Mouse (Mus musculus) ES-Bruce4 (cell line): ENCODE results near the gene Mcub. TPM values are rescaled to one million over a fixed set of nuclear protein-coding genes. Genes with fewer than 3 reads are reported as not detected.

Experiments
- H3K27ac ChIP-seq: 2 replicates; pipeline ENCODE4 v1.5.1; 2012; ENCODE audit warnings: low read length, inconsistent platforms; ENCODE audit not compliant: insufficient read depth
- H3K27me3 ChIP-seq: 2 replicates; pipeline ENCODE4 v1.6.1; 2012; ENCODE audit warnings: mild to moderate bottlenecking, low read length, inconsistent platforms; ENCODE audit not compliant: control insufficient read depth, poor library complexity, insufficient read depth, severe bottlenecking
- H3K36me3 ChIP-seq: 2 replicates; pipeline ENCODE4 v1.6.1; 2012; ENCODE audit warnings: inconsistent platforms, mild to moderate bottlenecking, low read length, moderate library complexity; ENCODE audit not compliant: control insufficient read depth, poor library complexity, insufficient read depth, severe bottlenecking
- H3K4me1 ChIP-seq: one replicate; pipeline ENCODE4 v1.8.1; 2011; ENCODE audit warnings: low read length; ENCODE audit not compliant: control insufficient read depth, insufficient read depth
- H3K4me3 ChIP-seq: 2 replicates; pipeline ENCODE4 v1.5.1; 2011; ENCODE audit warnings: low read depth, mild to moderate bottlenecking, low read length
- H3K9ac ChIP-seq: 2 replicates; pipeline ENCODE4 v1.6.1; 2012; ENCODE audit warnings: low read depth, mild to moderate bottlenecking, inconsistent platforms; ENCODE audit not compliant: poor library complexity, severe bottlenecking
- H3K9me3 ChIP-seq: replicated peaks from 2 replicates; pipeline ENCODE4 v1.6.1; 2012; ENCODE audit warnings: mild to moderate bottlenecking, low read length, inconsistent platforms; ENCODE audit not compliant: control insufficient read depth, poor library complexity, insufficient read depth, severe bottlenecking
- CTCF ChIP-seq: IDR thresholded peaks from one replicate; pipeline ENCODE4 v1.8.1; 2011; ENCODE audit warnings: low read depth, low read length
- EP300 ChIP-seq: IDR thresholded peaks from 2 replicates; pipeline ENCODE4 v1.6.1; 2011; ENCODE audit warnings: low read depth, low read length; ENCODE audit not compliant: insufficient read depth
- POLR2A ChIP-seq: IDR thresholded peaks from one replicate; pipeline ENCODE4 v1.8.1; 2011; ENCODE audit warnings: low read length; ENCODE audit not compliant: insufficient read depth
- polyA plus RNA-seq: library from polyadenylated mRNA; stranded (reverse); fragments of >200 nt; gene quantifications from 2 replicates; pipeline ENCODE4 v1.2.4, GENCODE M21; 2011; ENCODE audit warnings: low read depth; ENCODE audit not compliant: missing spikeins, insufficient read depth, insufficient read length

The Mcub gene
- polyA plus RNA-seq, 1 experiment: 1.3 TPM

- Histone ChIP-seq H3K9me3 (no peaks in the 10 kb centered on the region), H3K27me3 (no peaks in the 10 kb centered on the region; the same call in 1 of the 2 replicates), H3K4me1 (no peaks in the 10 kb centered on the region), H3K4me3 (no peak overlapping the region), H3K9ac (no peak overlapping the region), H3K27ac (no peak overlapping the region), H3K36me3 (no peaks in the 10 kb centered on the region)
- no peak for TF ChIP-seq EP300
- TF ChIP-seq POLR2A: no peak
- no peak for TF ChIP-seq CTCF
These were observed 52.6 kb downstream of the Mcub start for GRCm38 (mm10) chr3:129917424-129917823.

DNA sequence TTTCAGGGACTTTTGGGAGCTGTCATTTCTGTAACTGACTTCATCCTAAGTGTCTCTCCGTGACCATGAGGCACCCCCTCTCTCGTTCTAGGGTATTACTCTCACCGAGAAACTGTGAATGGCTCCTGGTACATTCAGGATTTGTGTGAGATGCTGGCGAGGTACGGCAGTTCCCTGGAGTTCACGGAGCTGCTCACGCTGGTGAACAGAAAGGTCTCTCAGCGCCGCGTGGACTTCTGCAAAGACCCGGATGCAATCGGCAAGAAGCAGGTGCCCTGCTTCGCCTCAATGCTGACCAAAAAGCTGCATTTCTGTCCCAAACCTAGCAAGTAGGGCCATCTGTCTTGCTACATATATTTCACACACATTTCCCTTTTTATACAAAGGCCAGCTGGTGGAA, 56.8 kb downstream of the Mcub start:
- TF ChIP-seq CTCF (no peak), POLR2A (no peak), EP300 (no peak)

GRCm38 (mm10) chr3:129912025-129912424, 58.0 kb downstream of the Mcub start:
- no peaks in the 10 kb centered on the region for H3K4me1 ChIP-seq
- no peak overlapping the region for H3K4me3 ChIP-seq
- TF ChIP-seq POLR2A: no peak
- no peak for TF ChIP-seq CTCF
- no peak for TF ChIP-seq EP300
- H3K9me3 ChIP-seq: no peaks in the 10 kb centered on the region
- no peak overlapping the region for H3K9ac ChIP-seq
- no peak overlapping the region for H3K27ac ChIP-seq
- H3K36me3 ChIP-seq: no peaks in the 10 kb centered on the region
- no peaks in the 10 kb centered on the region for H3K27me3 ChIP-seq

More for the DNA sequence above, 56.8 kb downstream of the Mcub start:
- no peaks in the 10 kb centered on the region for H3K36me3 ChIP-seq
- H3K9me3 ChIP-seq: no peaks in the 10 kb centered on the region
- no peak overlapping the region for H3K27ac ChIP-seq
- H3K27me3 ChIP-seq: no peaks in the 10 kb centered on the region
- H3K4me3 ChIP-seq: no peak overlapping the region
- H3K4me1 ChIP-seq: no peaks in the 10 kb centered on the region
- H3K9ac ChIP-seq: no peak overlapping the region

DNA sequence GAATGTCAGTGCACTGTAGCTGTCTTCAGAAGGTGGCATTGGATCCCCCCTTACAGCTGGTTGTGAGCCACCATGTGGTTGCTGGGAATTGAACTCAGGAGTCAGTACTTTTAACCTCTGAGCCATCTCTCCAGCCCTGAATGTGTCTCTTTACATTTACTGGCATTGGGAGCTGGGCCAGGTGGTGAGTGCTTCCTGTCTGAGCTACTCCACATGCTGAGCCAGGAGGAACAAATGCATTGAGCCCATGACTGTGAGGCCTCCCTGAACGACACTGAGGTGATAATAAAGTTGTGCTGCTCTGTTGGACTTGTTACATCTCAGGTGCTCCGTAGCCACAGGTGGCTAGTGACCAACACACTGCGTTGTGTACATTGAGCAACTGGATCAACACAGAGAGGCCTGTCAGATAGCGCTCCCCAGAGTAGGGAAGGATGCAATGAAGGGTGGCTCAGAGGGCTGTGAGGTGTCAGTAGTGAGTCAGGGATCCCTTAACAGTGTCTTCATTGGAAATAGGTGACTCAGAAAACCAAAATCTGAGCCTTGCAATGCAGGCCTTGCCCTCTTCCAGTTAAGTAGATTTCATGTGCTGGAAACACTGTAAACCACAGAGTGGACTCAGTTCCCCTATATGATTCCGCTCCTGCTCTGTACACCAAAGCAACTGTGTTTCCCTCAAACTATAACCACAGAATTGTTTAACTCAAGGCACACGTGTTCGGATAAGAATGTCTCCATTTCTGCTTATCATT, 65.4 kb downstream of the Mcub start:
- TF ChIP-seq CTCF (no peak), POLR2A (no peak), EP300 (no peak)
- H3K27ac ChIP-seq: no peak overlapping the region
- no peaks in the 10 kb centered on the region for H3K27me3 ChIP-seq
- H3K36me3 ChIP-seq: no peaks in the 10 kb centered on the region
- no peaks in the 10 kb centered on the region for H3K9me3 ChIP-seq
- no peak overlapping the region for H3K4me3 ChIP-seq
- H3K9ac ChIP-seq: no peak overlapping the region
- no peaks in the 10 kb centered on the region for H3K4me1 ChIP-seq

DNA sequence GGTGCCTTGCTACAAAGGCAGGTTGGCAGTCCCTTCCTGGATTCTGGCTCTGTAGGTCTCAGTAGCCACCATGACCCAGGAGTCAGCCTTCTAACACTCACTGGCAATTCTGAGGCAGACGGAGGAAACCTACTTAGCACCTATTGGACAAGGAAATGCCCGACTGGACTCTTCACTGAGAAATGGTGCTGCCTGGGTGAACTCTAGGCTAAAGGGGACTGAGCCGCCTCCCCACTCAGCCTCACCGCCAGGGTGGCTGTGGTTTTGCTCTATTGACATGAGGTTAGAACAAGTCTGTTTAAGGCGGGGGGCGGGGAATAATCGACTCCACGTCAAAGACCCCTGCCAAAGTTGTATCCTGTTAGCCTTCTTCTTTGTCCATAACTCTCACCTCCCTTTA, 66.1 kb downstream of the Mcub start:
- H3K4me3 ChIP-seq: no peak overlapping the region
- no peaks in the 10 kb centered on the region for H3K36me3 ChIP-seq
- no peaks in the 10 kb centered on the region for H3K4me1 ChIP-seq
- H3K9me3 ChIP-seq: no peaks in the 10 kb centered on the region
- no peak overlapping the region for H3K9ac ChIP-seq
- no peaks in the 10 kb centered on the region for H3K27me3 ChIP-seq
- H3K27ac ChIP-seq: no peak overlapping the region
- no peak for TF ChIP-seq EP300
- TF ChIP-seq POLR2A: no peak
- TF ChIP-seq CTCF: no peak

- Histone ChIP-seq H3K9ac (no peak overlapping the region), H3K4me1 (peaks cover 1% of the 10 kb centered on the region), H3K9me3 (no peaks in the 10 kb centered on the region), H3K27me3 (no peaks in the 10 kb centered on the region), H3K27ac (no peak overlapping the region), H3K4me3 (no peak overlapping the region), H3K36me3 (no peaks in the 10 kb centered on the region)
- no peak for TF ChIP-seq POLR2A
- no peak for TF ChIP-seq EP300
- TF ChIP-seq CTCF: no peak
These were observed 66.6 kb downstream of the Mcub start for GRCm38 (mm10) chr3:129903369-129903768.
